ENCODE assay signal across 11 mouse cellular contexts in genomic region chr4:32864867-32865242, GRCm38 (mm10).
DNase-seq lines count a peak whose midpoint lies in the region; ATAC-seq and TF ChIP-seq lines count a peak whose summit lies in the region.
"Had no signal": no experiment of that assay in that cellular context is flagged by ENCODE, and none has a peak within 500 bp of the region (broad histone marks: within the 10 kb centered on the region; RNA-seq: fewer than 3 reads in every experiment).

No protein-coding gene starts in this region.

- no peak overlapping the region for H3K4me3 ChIP-seq in liver, postnatal 0 days (ENCODE audit: low read depth, low read length)
- H3K4me3 ChIP-seq in liver, embryonic 12.5 days, result no peak overlapping the region
- peak overlapping the region; percentile 31; the same call in 1 of the 2 replicates for H3K4me3 ChIP-seq in hindbrain, embryonic 12.5 days
- peak overlapping the region; percentile 44 for H3K4me3 ChIP-seq in neural tube, embryonic 15.5 days (replicated peaks)

- peaks cover 34% of the 10 kb centered on the region for H3K4me1 ChIP-seq in liver, postnatal 0 days (ENCODE audit: insufficient read depth)
- H3K4me1 ChIP-seq in liver, embryonic 12.5 days, result peaks cover 84% of the 10 kb centered on the region
- peaks cover 46% of the 10 kb centered on the region for H3K4me1 ChIP-seq in hindbrain, embryonic 12.5 days
- H3K4me1 ChIP-seq in neural tube, embryonic 15.5 days, result peaks cover 48% of the 10 kb centered on the region

- peak; percentile 69 for ATAC-seq in liver, postnatal 0 days
- no peak for ATAC-seq in liver, embryonic 12.5 days
- ATAC-seq in hindbrain, embryonic 12.5 days (ENCODE audit: low FRiP score), result no peak
- ATAC-seq in neural tube, embryonic 15.5 days (ENCODE audit: low FRiP score), result no peak

- 63% methylated on average over 6 of the region's 6 CpGs for WGBS in liver, postnatal 0 days (ENCODE audit: insufficient replicate concordance)
- 74% methylated on average over 6 of the region's 6 CpGs for WGBS in liver, embryonic 12.5 days (ENCODE audit: insufficient replicate concordance)
- WGBS in hindbrain, embryonic 12.5 days, result 82% methylated on average over 6 of the region's 6 CpGs
- WGBS in neural tube, embryonic 15.5 days, result 85% methylated on average over 6 of the region's 6 CpGs

- peak; percentile 50 for DNase-seq in liver, postnatal 0 days
- peak; percentile 59 to 77 for DNase-seq in kidney, postnatal 36 days
- DNase-seq in frontal cortex, postnatal 36 days (ENCODE audit: low spot score in 2 of 2), result no peak
- no peak for DNase-seq in cerebellum, adult 9-11 months
- DNase-seq: adrenal gland, postnatal 36 days; heart, adult 18-20 months; heart, postnatal 14 days; lung, adult 2 months had no signal

- no peak overlapping the region for H3K27ac ChIP-seq in liver, postnatal 0 days (ENCODE audit: low read depth)
- H3K27ac ChIP-seq in liver, embryonic 12.5 days, result no peak overlapping the region
- no peak overlapping the region for H3K27ac ChIP-seq in hindbrain, embryonic 12.5 days
- H3K27ac ChIP-seq in neural tube, embryonic 15.5 days (replicated peaks), result peak overlapping the region; percentile 79

- no peak overlapping the region for H3K4me2 ChIP-seq in liver, postnatal 0 days (ENCODE audit: low read depth, low read length)
- no peak overlapping the region for H3K4me2 ChIP-seq in liver, embryonic 12.5 days
- peak overlapping the region; percentile 59 for H3K4me2 ChIP-seq in hindbrain, embryonic 12.5 days (replicated peaks)
- H3K4me2 ChIP-seq in neural tube, embryonic 15.5 days, result peak overlapping the region; percentile 69

- no peaks in the 10 kb centered on the region for H3K36me3 ChIP-seq in liver, postnatal 0 days (replicated peaks; ENCODE audit: insufficient read depth, low read length)
- no peaks in the 10 kb centered on the region for H3K36me3 ChIP-seq in liver, embryonic 12.5 days
- no peaks in the 10 kb centered on the region for H3K36me3 ChIP-seq in hindbrain, embryonic 12.5 days
- H3K36me3 ChIP-seq in neural tube, embryonic 15.5 days, result no peaks in the 10 kb centered on the region

- no peak overlapping the region for H3K9ac ChIP-seq in liver, postnatal 0 days (replicated peaks)
- H3K9ac ChIP-seq in liver, embryonic 12.5 days, result no peak overlapping the region
- peak overlapping the region; percentile 49 for H3K9ac ChIP-seq in hindbrain, embryonic 12.5 days
- peak overlapping the region; percentile 59; the same call in 1 of the 2 replicates for H3K9ac ChIP-seq in neural tube, embryonic 15.5 days (replicated peaks)

- H3K9me3 ChIP-seq in liver, postnatal 0 days (ENCODE audit: low read length), result no peaks in the 10 kb centered on the region
- H3K9me3 ChIP-seq in liver, embryonic 12.5 days (replicated peaks), result no peaks in the 10 kb centered on the region
- H3K9me3 ChIP-seq in hindbrain, embryonic 12.5 days (replicated peaks), result no peaks in the 10 kb centered on the region
- no peaks in the 10 kb centered on the region for H3K9me3 ChIP-seq in neural tube, embryonic 15.5 days (replicated peaks)

- TF ChIP-seq EP300 in liver, postnatal 0 days (IDR thresholded peaks at IDR 0.05; ENCODE audit: low read depth), result peak; percentile 31; the same call in 1 of the 2 replicates

- no peak for TF ChIP-seq CTCF in liver, postnatal 0 days (IDR thresholded peaks at IDR 0.05; ENCODE audit: low read depth)

- H3K27me3 ChIP-seq in liver, postnatal 0 days (ENCODE audit: insufficient read depth, low read length), result peaks cover 5% of the 10 kb centered on the region; the same call in 1 of the 2 replicates
- peaks cover 39% of the 10 kb centered on the region for H3K27me3 ChIP-seq in liver, embryonic 12.5 days (replicated peaks)
- no peaks in the 10 kb centered on the region for H3K27me3 ChIP-seq in hindbrain, embryonic 12.5 days
- 0 out of 2 replicates have a peak, but pooled peaks cover 3% of the 10 kb centered on the region for H3K27me3 ChIP-seq in neural tube, embryonic 15.5 days (replicated peaks)

Comparison
In these comparisons a context has a peak if more than half of its experiments do, and no peak if none do; other contexts are left out.
1. DNase-seq: peak in liver, postnatal 0 days (single experiment) and kidney, postnatal 36 days (2 of 2); none in frontal cortex, postnatal 36 days (0 of 2) and cerebellum, adult 9-11 months (single experiment).
2. H3K4me2 ChIP-seq: peak in hindbrain, embryonic 12.5 days (single experiment) and neural tube, embryonic 15.5 days (single experiment); none in liver, postnatal 0 days (single experiment) and liver, embryonic 12.5 days (single experiment).
3. H3K4me3 ChIP-seq: peak in hindbrain, embryonic 12.5 days (single experiment) and neural tube, embryonic 15.5 days (single experiment); none in liver, postnatal 0 days (single experiment) and liver, embryonic 12.5 days (single experiment).
4. H3K9ac ChIP-seq: peak in hindbrain, embryonic 12.5 days (single experiment) and neural tube, embryonic 15.5 days (single experiment); none in liver, postnatal 0 days (single experiment) and liver, embryonic 12.5 days (single experiment).